Mouse (Mus musculus): Measurements from ENCODE around the gene Igf2.
A peak's percentile ranks its signal among the peaks of the same experiment; 100 is the strongest.

Igf2 gene

DNA sequence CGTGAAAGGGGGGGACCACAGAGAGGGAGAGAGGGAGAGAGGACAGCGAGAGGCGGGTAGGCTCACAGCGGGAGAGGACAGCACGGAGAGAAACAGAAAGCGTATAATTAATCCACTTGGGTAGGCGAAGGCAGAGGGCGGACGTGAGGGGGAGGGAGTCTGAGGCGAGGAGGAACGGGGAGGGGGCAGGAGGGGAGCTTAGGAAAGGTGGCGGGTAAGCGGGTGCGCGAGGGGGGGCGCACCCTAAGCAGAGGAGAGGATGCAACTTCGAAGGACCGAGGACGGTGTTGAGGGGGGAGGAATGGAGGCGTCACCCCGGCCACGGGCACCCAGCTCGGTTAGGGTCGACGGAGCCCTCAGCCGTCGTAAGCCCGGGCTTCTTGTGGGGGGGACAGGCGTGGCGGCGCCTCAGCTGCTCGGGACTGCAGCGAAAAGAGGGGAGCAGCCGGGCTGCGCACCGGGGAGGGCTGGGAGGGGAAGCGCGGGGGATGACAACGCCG is 7.9 kb downstream of the Igf2 start:
- no peak for DNase-seq

DNA sequence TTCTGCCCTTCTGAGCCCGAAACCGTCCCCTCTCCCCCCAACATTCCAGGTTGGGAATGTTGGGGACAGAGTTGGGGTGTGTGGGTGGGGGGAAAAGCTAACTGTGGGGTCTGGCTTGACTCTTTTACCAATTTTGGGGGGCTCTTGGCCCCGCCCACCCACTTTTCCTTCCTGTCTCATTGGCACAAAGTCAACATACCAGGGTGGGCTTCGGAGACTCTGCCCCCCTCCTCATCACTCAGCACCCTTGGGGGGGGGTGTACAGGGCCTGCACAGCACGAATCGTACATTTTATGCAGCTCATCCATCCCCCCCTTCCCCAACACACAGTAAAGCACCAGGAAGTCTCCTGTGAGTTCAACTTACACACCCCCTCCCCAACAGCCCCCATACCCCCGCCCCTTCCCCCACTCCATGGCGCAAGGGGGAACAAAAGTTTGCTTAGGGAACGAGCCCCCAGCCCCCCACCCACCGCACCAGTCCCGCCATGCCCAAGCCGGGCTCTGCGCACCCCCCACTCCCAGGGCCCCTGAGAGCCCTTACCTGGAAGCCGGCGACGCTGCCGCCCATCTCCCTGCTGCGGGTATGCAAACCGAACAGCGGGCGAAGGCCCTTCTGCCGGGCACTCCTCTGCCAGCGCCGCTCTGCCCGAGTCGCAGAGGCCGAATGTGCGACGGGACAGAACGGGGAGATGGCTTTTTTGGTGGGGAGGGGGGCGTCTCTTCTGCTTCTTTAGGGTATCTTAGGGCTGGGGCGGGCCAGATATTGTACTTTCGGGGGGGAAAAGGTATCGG is 8.6 kb downstream of the Igf2 start:
- no peak for DNase-seq

DNA sequence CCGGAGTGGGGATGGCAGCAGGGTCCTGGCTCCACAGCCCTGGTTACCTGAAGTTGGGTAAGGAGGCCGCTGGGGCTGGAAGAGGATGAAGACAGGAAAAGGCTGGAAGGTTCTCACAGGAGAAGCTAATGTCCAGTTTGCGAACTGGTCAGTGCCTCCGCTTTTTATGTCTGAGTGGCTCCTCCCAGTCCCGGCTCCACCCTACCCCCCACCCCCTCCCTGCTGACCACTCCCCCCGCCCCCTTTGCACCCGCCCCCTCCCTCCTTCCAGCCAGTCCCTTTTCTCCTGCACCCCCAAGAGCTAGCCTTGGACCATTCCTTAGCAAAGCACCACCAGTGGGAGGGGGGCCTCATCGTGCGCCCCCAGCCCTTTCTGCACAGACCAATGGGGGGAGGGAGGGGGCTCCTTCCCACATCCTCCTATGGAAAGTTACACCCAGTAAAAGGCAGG is 9.2 kb downstream of the Igf2 start:
- DNase-seq = no peak

DNA sequence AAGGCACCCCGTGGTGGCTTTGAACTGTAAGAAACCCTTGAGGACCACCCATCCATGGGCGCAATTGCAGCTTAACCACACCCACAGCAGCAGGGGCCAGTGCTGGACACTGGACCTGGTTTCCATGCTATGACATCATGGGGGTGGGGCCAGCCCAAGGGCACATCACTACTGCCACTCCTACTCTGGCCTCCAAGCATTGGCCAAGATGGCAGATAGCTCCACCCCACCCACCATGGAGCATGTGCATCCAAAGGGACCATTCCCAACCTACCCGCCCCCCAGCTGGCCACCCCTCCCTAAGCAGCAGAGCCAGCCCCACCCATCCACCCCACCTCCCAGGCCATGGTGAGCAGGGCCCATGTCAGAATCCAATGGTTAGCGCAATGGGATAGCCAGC is 10.6 kb downstream of the Igf2 start:
- no peak for DNase-seq

DNA sequence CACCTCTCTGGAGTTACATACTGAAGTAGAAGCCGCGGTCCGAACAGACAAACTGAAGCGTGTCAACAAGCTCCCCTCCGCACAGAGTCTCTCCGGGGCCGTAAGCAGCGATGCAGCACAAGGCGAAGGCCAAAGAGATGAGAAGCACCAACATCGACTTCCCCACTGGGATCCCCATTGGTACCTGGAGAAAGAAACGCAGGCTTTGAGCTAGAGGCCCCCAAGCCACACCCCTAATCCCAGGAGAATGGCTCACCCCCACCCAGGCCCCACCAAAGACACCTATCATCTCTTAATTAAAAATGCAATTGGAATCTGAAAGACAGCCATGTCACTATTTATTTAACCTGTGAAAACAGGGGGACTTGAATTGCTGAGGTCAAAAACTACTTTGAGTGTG is 11.0 kb downstream of the Igf2 start:
- DNase-seq = no peak

DNA sequence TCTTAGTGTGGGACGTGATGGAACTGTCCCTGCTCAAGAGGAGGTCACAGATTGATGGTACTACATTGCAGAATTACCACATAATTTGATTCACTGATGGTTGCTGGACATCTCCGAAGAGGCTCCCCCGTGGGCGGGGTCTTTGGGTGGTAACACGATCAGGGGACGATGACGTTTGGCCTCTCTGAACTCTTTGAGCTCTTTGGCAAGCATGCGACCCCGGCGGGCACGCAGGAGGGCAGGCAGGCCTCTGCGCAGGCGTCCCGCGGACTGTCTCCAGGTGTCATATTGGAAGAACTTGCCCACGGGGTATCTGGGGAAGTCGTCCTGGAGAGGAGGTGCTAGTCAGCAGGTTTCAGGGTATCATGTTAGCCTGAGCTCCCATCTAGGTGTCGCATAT is 12.9 kb downstream of the Igf2 start:
- DNase-seq = no peak

DNA sequence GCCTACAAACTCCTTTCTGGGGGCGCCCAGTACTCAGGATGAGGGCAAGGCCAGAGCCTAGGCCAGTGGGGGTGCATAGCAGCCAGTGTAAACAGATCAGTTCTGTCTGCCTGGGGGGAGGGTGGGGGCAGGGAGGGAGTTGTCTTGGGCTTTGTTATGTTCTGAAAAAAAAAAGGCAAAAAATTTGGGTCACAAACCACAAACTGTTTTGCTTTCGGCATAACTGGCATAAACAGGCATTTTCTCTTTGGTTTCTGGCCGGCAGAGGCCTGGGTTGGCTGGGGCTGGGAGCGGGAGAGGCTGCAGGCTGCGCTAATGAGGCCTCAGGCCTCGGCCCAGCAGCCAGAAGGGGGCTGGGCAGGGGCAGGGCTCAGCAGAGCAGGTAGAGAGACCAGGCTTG is 19.9 kb downstream of the Igf2 start:
- no peak for DNase-seq

DNA sequence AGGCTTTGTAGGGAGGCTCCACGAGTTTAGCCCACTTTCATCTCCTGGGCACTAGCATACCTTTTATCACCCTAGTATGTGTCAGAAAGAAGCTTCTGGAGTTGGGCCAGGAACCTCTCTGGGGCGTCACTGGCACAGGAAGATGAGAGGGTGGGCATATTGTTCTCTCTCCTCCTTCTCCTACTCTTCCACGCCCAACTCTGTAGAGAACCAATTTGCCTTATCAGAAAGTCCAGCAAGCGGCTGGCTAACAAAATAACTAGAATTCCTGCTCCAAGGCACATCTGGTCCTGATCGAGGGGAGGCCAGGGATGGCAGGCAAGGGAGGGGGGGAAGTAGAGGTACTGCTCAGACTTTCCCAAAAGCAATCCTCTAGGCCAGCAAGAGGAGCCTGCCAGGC is 21.6 kb downstream of the Igf2 start:
- no peak for DNase-seq

DNA sequence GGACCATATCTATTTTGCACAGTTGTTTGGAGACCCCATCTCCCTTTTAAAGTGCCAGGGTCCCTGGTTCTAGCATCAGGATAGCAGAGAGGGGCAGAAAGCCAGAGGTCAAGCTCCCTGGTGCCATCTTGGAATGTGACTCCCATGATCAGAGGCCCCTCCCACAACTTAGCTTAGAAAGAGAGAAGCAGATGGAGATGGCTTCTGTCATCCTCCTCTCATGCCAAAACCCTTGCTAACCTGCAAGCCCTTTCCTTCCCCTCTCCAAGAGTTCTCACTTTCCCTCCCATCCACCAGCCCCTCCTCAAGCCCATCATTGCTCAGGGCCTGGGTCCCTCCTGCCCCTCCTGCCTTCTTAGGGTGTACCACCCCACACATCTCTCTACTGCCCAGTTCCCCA is 30.4 kb downstream of the Igf2 start:
- no peak for DNase-seq

DNA sequence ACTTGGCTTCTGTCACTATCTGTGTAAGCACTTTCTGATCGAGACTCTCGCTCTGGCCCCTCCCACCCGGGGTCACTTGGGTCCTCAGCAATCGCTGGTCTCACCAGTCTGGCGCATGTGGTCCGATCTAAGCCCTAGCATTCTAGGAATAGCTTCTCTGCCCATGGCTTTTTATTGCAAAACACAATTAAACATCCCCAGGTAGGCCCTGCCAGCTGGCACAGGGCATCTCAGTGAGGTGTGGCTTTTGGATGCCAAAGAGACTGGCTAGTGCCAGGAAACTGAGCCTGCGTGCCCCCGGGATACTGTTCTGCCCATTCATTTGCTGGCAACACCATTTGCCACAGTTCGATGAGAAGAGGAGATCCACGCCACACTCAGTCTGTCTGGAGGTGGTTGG is 35.9 kb downstream of the Igf2 start:
- DNase-seq = no peak

DNA sequence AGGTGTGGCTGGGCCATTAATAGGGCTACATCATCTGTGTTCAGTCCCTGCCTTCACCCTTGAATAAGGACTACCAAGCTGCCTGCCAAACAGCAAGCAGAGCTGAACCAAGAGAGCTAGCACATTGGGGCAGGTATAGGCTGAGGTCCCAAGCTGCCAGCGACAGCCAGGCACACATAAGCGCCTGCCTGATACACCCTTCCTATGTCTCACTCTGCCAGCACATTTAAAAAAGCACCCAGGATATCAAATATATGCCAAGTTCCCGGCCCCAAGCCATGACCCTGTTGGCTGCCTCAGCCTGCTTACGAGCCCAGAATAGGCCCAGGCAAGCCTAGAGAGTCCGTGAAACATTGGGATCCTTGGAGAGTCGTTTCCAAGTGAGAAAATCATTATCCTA is 36.8 kb downstream of the Igf2 start:
- no peak for DNase-seq

DNA sequence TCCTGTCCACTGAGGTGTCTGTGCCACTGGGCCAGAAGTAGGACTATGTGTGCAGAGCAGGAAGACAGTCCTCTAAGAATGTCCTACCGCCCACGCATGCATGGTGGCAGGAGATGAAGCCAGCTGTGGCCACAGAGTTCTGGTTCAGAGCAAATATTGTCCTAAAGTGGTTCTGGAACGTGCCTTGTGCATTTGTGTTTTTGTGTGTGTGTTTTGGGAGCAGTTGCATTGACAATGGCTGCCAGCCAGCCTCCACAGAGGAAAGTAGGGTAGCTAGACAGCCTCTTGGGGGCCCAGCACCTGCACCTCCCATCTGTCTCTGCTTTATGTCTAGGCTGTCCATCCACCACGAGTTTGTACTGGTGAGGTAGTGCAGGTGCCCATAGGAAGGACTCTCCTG is 44.4 kb downstream of the Igf2 start:
- no peak for DNase-seq

DNA sequence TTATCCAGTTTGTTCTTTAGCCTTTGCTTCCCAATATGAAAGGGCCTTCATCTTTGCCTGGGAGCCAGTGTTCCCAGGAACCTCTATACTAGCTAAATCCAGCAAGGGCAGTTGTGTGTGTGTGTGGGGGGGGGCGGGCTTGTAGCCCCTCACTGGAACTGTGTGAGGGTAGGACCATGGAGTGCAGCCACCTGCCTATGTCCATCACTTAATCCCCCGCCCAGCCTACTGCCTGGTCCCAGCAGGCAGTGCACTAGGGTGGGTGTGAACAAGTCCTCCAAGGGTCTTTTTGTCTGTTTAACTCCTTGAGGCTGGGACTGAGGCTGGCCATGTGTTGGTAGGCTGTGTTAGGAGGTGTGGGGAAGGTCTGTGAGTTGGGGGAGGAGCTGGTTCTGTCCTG is 53.5 kb downstream of the Igf2 start:
- no peak for DNase-seq

DNA sequence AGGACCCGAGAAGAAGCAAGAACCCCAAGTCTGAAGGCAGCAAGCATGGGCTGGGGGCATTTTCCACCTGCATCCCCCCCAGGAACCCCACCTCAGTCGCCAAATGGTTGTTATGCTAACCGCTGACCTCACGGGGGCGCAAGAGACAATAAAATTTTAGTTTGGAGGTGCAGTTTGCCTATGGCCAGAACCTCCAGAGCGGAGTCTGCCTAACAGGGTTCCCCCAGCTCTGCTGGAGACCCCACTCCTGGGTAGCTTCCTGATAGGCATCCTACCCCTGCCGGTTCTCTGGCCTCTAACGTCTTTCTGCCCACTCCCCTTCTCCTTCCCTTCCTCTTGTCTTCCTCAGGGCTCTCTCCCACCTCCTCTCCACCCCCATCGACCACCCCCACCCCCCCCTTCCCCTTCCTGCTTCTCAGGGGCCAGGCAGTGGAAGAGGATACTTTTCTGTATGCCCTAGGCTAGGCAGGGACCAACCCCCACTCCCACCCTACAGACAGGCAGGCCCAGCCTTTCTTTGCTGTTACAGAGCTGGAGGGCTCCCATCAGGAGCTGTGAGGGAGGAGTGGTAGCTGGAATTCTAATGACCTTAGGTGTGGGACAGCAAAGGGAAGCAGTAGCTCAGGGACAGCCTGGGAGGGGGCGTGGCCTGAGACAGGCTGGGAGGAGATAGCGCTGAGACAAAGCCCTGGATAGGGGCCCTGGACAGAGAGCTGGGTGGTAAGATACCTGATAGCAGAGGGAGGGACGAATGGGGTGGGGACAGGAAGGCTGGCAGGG is 55.8 kb downstream of the Igf2 start:
- DNase-seq = peak; percentile 15 to 64

DNA sequence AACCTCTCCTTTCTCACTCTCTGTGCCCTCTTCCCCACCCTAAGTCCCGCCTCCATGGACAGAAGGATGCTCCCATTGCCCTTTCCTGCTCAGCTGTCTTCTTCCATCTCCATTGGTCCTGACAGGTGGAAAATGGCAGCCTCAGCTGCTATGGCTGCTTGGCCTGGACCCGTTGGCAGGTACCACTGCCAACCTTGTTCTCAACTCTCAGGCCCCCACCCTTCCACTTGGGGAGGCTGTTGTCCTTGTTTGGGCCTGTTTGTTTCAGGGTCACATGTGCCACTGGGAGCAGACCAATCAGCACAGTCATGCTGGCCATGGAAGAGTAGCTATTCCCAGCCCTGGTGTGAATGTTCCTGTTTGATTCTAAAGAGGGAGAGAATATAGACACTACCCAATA is 65.7 kb downstream of the Igf2 start:
- no peak for DNase-seq

Measured in kidney, postnatal 36 days (tissue).